Mouse (Mus musculus) small intestine, adult 2 months (tissue): Measurements from ENCODE around the gene Tmprss4. TPM values are rescaled to one million over a fixed set of nuclear protein-coding genes. Genes with fewer than 3 reads are reported as not detected.

Source experiments
- H3K27ac ChIP-seq: fragments of 200-500 bp; 2 replicates; pipeline ENCODE4 v1.5.1; 2012; ENCODE audit warnings: low read depth, low read length, control low read depth, inconsistent platforms; ENCODE audit not compliant: insufficient read depth
- H3K27me3 ChIP-seq: fragments of 200-500 bp; 2 replicates; pipeline ENCODE4 v1.6.1; 2012; ENCODE audit warnings: mild to moderate bottlenecking, moderate library complexity, low read length, inconsistent platforms; ENCODE audit not compliant: control insufficient read depth, insufficient read depth
- H3K36me3 ChIP-seq: fragments of 200-500 bp; 2 replicates; pipeline ENCODE4 v1.6.1; 2012; ENCODE audit warnings: mild to moderate bottlenecking, low read length, control low read depth, inconsistent platforms; ENCODE audit not compliant: control insufficient read depth, insufficient read depth
- H3K4me1 ChIP-seq: fragments of 200-500 bp; 2 replicates; pipeline ENCODE4 v1.6.1; 2012; ENCODE audit warnings: low read length, inconsistent platforms, mixed read lengths; ENCODE audit not compliant: control insufficient read depth, insufficient read depth, insufficient read length
- H3K4me3 ChIP-seq: fragments of 200-500 bp; 2 replicates; pipeline ENCODE4 v1.5.1; 2012; ENCODE audit warnings: low read depth, mild to moderate bottlenecking, control low read depth, inconsistent platforms, low read length, moderate library complexity
- CTCF ChIP-seq: fragments of 200-500 bp; IDR thresholded peaks from 2 replicates; pipeline ENCODE4 v1.5.1; 2012; ENCODE audit warnings: low read depth, mild to moderate bottlenecking, control low read depth, inconsistent platforms, low read length, moderate library complexity, mixed read lengths; ENCODE audit not compliant: insufficient replicate concordance, insufficient read length; ENCODE audit errors: extremely low read depth
- POLR2A ChIP-seq: fragments of 200-500 bp; IDR thresholded peaks from 2 replicates; pipeline ENCODE4 v1.6.1; 2012; ENCODE audit warnings: low read depth, mild to moderate bottlenecking, control low read depth, inconsistent platforms, low read length, moderate library complexity
- WGBS: fragments of 180-500 bp; shearing (Covaris S2); methylation state at CpG from one replicate; pipeline ENCODE4 v1.1.7; 2018; 5-methylcytosine and 5-hydroxymethylcytosine counted together
- polyA plus RNA-seq: library from polyadenylated mRNA; depleted of rRNA; stranded (reverse); fragments of >200 nt; gene quantifications from 2 replicates; pipeline ENCODE4 v1.2.3, GENCODE M21; 2012; rRNA removed

The Tmprss4 gene
- polyA plus RNA-seq, result 65.3 and 108 TPM in 2 replicates

DNA sequence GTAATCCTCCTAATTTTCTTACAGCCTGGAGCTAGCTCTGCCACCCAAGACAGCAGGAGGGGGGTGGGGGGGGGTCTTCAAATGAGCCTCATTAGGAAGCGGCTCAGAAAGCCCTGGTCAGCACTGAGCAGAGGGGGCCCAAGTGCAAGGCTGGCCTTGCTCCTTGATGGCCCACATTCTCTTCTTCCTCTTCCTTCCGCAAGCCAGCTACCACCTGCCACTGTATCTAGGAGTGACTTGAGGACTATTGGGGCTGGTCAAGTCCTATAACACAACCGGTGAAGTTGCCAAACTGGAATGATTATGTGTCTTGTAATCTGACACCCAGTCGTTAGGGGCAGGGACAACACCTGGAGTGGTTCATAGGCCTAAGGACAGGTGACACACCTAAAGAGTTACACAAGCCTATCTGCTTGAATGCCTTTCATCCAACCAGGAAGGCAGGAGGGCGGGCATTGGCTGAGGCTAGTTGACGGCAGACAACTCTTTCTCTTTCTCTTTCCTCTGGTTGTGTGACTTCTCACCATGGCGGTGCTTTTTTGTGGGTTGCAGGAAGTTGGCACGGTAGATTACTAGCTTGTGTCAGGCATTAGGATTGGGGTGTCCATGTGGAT lies at the start of gene Tmprss4:
Gene Tmprss4, minus strand, starts transcription at position 296 of the 614 bp plus-strand sequence.
- H3K4me3 ChIP-seq, result peak within 1 kb of the TSS; percentile 74
- TF ChIP-seq CTCF, result no peak
- 0 out of 2 replicates have a peak, but pooled peaks have one; percentile 25 for TF ChIP-seq POLR2A
- peak within 1 kb of the TSS; percentile 93 for H3K27ac ChIP-seq
- 26% methylated on average over 8 of the region's 8 CpGs for WGBS
- H3K4me1 ChIP-seq, result peaks cover 33% of the 10 kb centered on the region
- peaks cover 12% of the 10 kb centered on the region for H3K36me3 ChIP-seq
- no peaks in the 10 kb centered on the region for H3K27me3 ChIP-seq

GRCm38 (mm10) chr9:45252395-45252794 lies 48.5 kb upstream of the Tmprss4 start:
- TF ChIP-seq POLR2A (no peak), CTCF (no peak)
- no peaks in the 10 kb centered on the region for H3K36me3 ChIP-seq
- H3K27me3 ChIP-seq, result no peaks in the 10 kb centered on the region
- 51% methylated on average over 6 of the region's 6 CpGs for WGBS
- H3K4me1 ChIP-seq, result no peaks in the 10 kb centered on the region; the same call in 1 of the 2 replicates
- no peak overlapping the region for H3K4me3 ChIP-seq
- peak overlapping the region; percentile 47 for H3K27ac ChIP-seq

DNA sequence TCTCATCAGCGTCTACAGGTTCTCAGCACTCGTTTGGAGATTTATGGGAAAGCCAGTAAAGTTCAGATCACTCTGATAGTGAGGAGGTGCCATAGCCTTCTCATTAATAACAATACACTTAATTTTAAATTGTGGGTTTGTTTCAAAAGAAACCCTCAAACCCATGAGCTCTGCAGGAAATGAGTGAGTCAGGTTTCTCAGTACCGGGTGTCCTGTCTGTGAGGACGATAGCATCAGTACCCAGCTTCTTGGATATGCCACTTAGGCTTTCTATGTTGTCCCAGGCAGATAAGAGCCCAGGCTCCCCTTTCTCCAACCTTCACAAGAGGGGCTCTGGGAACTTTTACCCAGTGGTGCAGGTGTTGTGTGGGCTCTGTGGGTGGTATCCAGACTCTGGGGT lies 48.1 kb upstream of the Tmprss4 start:
- Histone ChIP-seq H3K36me3 (no peaks in the 10 kb centered on the region), H3K27me3 (no peaks in the 10 kb centered on the region), H3K4me3 (no peak overlapping the region), H3K27ac (peak overlapping the region; percentile 28), H3K4me1 (no peaks in the 10 kb centered on the region; the same call in 1 of the 2 replicates)
- 68% methylated on average over 4 of the region's 4 CpGs for WGBS
- TF ChIP-seq CTCF, result no peak
- no peak for TF ChIP-seq POLR2A

DNA sequence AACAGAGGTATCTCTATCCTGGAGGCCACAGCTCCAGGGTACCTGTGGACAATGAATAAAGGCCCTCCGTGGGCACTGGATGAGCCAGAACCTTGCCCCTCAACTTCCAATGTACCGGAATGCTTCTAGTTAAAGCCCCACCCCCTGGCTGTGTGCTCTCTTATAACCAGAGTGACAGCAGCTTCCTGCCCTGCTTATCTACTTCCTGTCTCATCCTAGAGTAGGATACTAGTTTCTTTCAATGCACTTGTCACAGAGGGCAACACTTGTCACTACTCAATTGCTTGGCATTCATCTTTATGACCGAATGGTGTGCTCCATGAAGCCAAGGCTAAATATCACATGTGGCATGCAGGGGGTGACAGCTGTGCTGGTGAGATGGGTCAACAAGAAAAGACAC lies 47.4 kb upstream of the Tmprss4 start:
- Histone ChIP-seq H3K4me1 (no peaks in the 10 kb centered on the region; the same call in 1 of the 2 replicates), H3K4me3 (no peak overlapping the region), H3K36me3 (no peaks in the 10 kb centered on the region), H3K27ac (peak overlapping the region; percentile 12; the same call in 1 of the 2 replicates), H3K27me3 (no peaks in the 10 kb centered on the region)
- TF ChIP-seq CTCF, result no peak
- no peak for TF ChIP-seq POLR2A
- whole genome bisulfite sequencing, result 68% methylated on average over 3 of the region's 3 CpGs

GRCm38 (mm10) chr9:45250306-45250705 lies 46.4 kb upstream of the Tmprss4 start:
- Histone ChIP-seq H3K36me3 (no peaks in the 10 kb centered on the region), H3K4me3 (no peak overlapping the region), H3K4me1 (no peaks in the 10 kb centered on the region; the same call in 1 of the 2 replicates), H3K27me3 (no peaks in the 10 kb centered on the region), H3K27ac (peak overlapping the region; percentile 29)
- TF ChIP-seq CTCF (no peak), POLR2A (no peak)
- WGBS, result 84% methylated on average over 7 of the region's 7 CpGs

GRCm38 (mm10) chr9:45247536-45247935 lies 43.6 kb upstream of the Tmprss4 start:
- Histone ChIP-seq H3K4me3 (no peak overlapping the region), H3K4me1 (no peaks in the 10 kb centered on the region; the same call in 1 of the 2 replicates), H3K27me3 (no peaks in the 10 kb centered on the region), H3K36me3 (no peaks in the 10 kb centered on the region), H3K27ac (peak overlapping the region; percentile 77)
- TF ChIP-seq POLR2A (no peak), CTCF (no peak)
- 45% methylated on average over 2 of the region's 2 CpGs for WGBS

DNA sequence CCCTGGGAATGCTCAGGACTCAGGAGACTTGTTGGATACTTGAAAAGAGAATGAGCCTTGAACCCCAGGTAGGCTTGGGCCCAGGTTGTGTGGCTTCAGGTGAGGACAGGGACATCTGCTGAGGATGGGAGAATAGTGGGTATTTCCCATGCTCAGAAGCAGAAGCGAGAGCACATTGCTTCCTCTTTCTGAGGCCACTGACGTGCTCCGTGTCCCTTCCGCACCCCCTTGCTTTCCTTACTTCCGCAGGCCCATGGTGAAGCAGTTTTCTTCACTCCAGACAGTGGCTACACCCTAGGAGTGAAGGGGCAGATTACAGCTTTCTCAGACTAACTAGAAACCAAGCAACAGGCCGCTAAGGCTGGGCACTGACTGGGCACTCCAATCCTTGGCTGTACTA lies 42.2 kb upstream of the Tmprss4 start:
- TF ChIP-seq CTCF, result no peak
- no peak for TF ChIP-seq POLR2A
- H3K4me3 ChIP-seq, result no peak overlapping the region
- H3K27ac ChIP-seq, result peak overlapping the region; percentile 77
- H3K4me1 ChIP-seq, result no peaks in the 10 kb centered on the region; the same call in 1 of the 2 replicates
- no peaks in the 10 kb centered on the region for H3K27me3 ChIP-seq
- H3K36me3 ChIP-seq, result no peaks in the 10 kb centered on the region
- WGBS, result 82% methylated on average over 6 of the region's 6 CpGs

DNA sequence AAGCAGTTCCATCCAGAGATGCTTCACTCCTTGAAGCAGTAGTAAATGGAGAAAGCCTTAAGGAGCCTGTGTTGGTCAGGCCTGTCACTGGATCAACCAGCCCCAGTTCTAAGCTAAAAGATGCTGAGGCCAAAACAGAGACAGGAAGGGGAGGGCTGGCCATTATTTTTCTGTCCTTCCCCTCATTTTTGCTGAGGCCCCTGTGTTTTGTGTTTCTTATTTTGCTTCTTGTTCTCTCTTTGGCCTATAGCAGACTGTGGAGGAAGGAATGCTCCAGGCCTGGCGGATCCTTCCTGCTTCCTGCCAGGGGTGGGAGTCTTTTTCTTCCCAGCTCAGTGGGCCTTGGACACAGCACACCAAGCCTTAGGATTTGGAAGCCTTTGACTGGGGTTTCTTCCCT lies 41.5 kb upstream of the Tmprss4 start:
- Histone ChIP-seq H3K27me3 (no peaks in the 10 kb centered on the region), H3K4me1 (no peaks in the 10 kb centered on the region; the same call in 1 of the 2 replicates), H3K4me3 (no peak overlapping the region), H3K36me3 (no peaks in the 10 kb centered on the region), H3K27ac (peak overlapping the region; percentile 64)
- WGBS, result 81% methylated on average over 1 of the region's 1 CpGs
- TF ChIP-seq CTCF (no peak), POLR2A (no peak)
